ENCODE assay signal across 8 mouse cellular contexts in the genomic region with DNA sequence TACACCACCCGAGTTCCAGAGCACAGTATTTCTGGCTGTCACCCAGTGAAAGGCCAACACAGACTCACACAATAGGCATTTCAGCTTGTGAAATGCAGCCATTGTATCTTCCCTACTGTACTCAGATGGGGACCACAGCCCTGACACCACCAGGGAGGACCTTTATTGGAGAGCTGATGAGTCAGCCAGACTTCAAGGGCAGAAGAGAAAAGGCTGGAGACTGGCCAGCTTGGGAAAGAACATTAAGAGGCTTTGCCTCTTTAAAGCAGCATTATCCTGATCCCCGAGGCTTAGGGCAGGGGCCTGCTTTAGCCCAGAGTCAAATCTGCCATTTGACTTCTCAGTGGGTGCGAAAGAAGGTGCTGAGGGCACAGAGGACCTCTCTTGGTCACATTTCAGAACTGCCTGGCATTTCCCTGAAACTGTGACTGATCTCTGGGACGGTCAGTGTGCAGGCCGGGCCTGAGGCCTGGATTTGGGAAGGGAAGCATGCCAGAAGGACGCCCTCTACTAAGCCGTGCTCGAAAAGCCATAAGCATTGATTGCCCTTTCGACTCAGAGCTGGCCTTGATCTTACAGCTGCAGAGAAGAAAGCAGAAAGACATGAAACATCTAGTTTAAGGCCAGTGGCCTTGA. TPM values are rescaled to one million over a fixed set of nuclear protein-coding genes. Genes with fewer than 3 reads are reported as not detected.
DNase-seq lines count a peak whose midpoint lies in the region; ATAC-seq lines count a peak whose summit lies in the region.

No protein-coding gene starts in this region.

- no peaks in the 10 kb centered on the region for H3K27me3 ChIP-seq in forebrain, embryonic 12.5 days
- no peaks in the 10 kb centered on the region for H3K27me3 ChIP-seq in midbrain, embryonic 10.5 days (ENCODE audit: low read depth, poor library complexity, severe bottlenecking)

- no peak overlapping the region for H3K4me2 ChIP-seq in forebrain, embryonic 12.5 days

- DNase-seq in urinary bladder, postnatal 25 days (ENCODE audit: low spot score): peak; percentile 8
- no peak for DNase-seq in urinary bladder, postnatal 10 days (ENCODE audit: low spot score)
- DNase-seq in midbrain, embryonic 10.5 days (ENCODE audit: low spot score): no peak
- peak; percentile 67 for DNase-seq in testis, postnatal 10 days (ENCODE audit: low spot score)
- DNase-seq in frontal cortex, postnatal 10 days (ENCODE audit: low spot score in 2 of 2): no peak
- no peak for DNase-seq in T-cell, adult 2 months (ENCODE audit: low spot score)
- no peak for DNase-seq in lung, postnatal 4 days

- peaks cover 40% of the 10 kb centered on the region for H3K4me1 ChIP-seq in forebrain, embryonic 12.5 days
- H3K4me1 ChIP-seq in midbrain, embryonic 10.5 days: peaks cover 53% of the 10 kb centered on the region

- no peaks in the 10 kb centered on the region for H3K9me3 ChIP-seq in forebrain, embryonic 12.5 days
- H3K9me3 ChIP-seq in midbrain, embryonic 10.5 days (replicated peaks): no peaks in the 10 kb centered on the region; the same call in 1 of the 2 replicates

- H3K4me3 ChIP-seq in forebrain, embryonic 12.5 days (replicated peaks): no peak overlapping the region
- H3K4me3 ChIP-seq in midbrain, embryonic 10.5 days: no peak overlapping the region

- 53% methylated on average over 9 of the region's 9 CpGs for WGBS in forebrain, embryonic 12.5 days
- 49% methylated on average over 9 of the region's 9 CpGs for WGBS in midbrain, embryonic 10.5 days

- ATAC-seq in forebrain, embryonic 12.5 days (ENCODE audit: low FRiP score): no peak

- H3K9ac ChIP-seq in forebrain, embryonic 12.5 days: no peak overlapping the region

- peaks cover 23% of the 10 kb centered on the region for H3K36me3 ChIP-seq in forebrain, embryonic 12.5 days (replicated peaks)
- peaks cover 21% of the 10 kb centered on the region for H3K36me3 ChIP-seq in midbrain, embryonic 10.5 days

- peak overlapping the region; percentile 80 for H3K27ac ChIP-seq in forebrain, embryonic 12.5 days
- H3K27ac ChIP-seq in midbrain, embryonic 10.5 days (replicated peaks): peak overlapping the region; percentile 76

RNA-seq across cellular contexts. Expression of a gene that starts 25.9 kb away (rescaled TPM):
- polyA plus RNA-seq in forebrain, embryonic 12.5 days (2016; fragmentation: Nextera tagmentation; extraction: Ambion mirVana): 119 and 157 TPM in 2 replicates
- polyA plus RNA-seq in midbrain, embryonic 10.5 days (2016; fragmentation: Nextera tagmentation; extraction: Ambion mirVana): 47.7 and 66.6 TPM in 2 replicates

RNA-seq across cellular contexts. Expression of a gene that starts 54.5 kb away (rescaled TPM):
- polyA plus RNA-seq in forebrain, embryonic 12.5 days (2016; fragmentation: Nextera tagmentation; extraction: Ambion mirVana): 20.1 and 21.2 TPM in 2 replicates
- polyA plus RNA-seq in midbrain, embryonic 10.5 days (2016; fragmentation: Nextera tagmentation; extraction: Ambion mirVana): 16.2 and 16.5 TPM in 2 replicates

RNA-seq across cellular contexts. Expression of a gene that starts 56.7 kb away (rescaled TPM):
- polyA plus RNA-seq in forebrain, embryonic 12.5 days (2016; fragmentation: Nextera tagmentation; extraction: Ambion mirVana): 13.9 and 18.4 TPM in 2 replicates
- polyA plus RNA-seq in midbrain, embryonic 10.5 days (2016; fragmentation: Nextera tagmentation; extraction: Ambion mirVana): 13.0 and 14.2 TPM in 2 replicates

Comparison
In these comparisons a context has a peak if more than half of its experiments do, and no peak if none do; other contexts are left out.
1. DNase-seq: peak in urinary bladder, postnatal 25 days (single experiment) and testis, postnatal 10 days (single experiment); none in urinary bladder, postnatal 10 days (single experiment), midbrain, embryonic 10.5 days (single experiment), frontal cortex, postnatal 10 days (0 of 2), T-cell, adult 2 months (single experiment) and lung, postnatal 4 days (0 of 2).